Mouse (Mus musculus) CH12.LX (cell line): ENCODE data around the gene Wnt5a. TPM values are rescaled to one million over a fixed set of nuclear protein-coding genes. Genes with fewer than 3 reads are reported as not detected.

Source experiments
- DNase-seq: peaks from one replicate; pipeline ENCODE4 v3.0.0-alpha.2; 2013; ENCODE audit errors: extremely low read depth
- H3K27ac ChIP-seq: 2 replicates; pipeline ENCODE4 v1.5.1; 2012; ENCODE audit warnings: low read depth, mild to moderate bottlenecking, control low read depth, moderate library complexity; ENCODE audit not compliant: insufficient read depth
- H3K27me3 ChIP-seq: replicated peaks from 2 replicates; pipeline ENCODE3; 2012; ENCODE audit warnings: inconsistent platforms
- H3K36me3 ChIP-seq, 2 experiments: replicated peaks in 1 of 2; 2 replicates each; pipeline versions ENCODE3 to v1.6.1; 2012; ENCODE audit warnings: inconsistent platforms in 1 of 2, low read length in 1 of 2, mild to moderate bottlenecking in 1 of 2, mixed read lengths in 1 of 2, moderate library complexity in 1 of 2; ENCODE audit not compliant: control insufficient read depth in 1 of 2, insufficient read depth in 1 of 2
- H3K4me1 ChIP-seq, 2 experiments: 2 replicates each; pipeline ENCODE4 v1.6.1; 2012; ENCODE audit warnings: inconsistent platforms in 1 of 2, moderate library complexity in 1 of 2; ENCODE audit not compliant: insufficient read depth in 2 of 2, control insufficient read depth in 1 of 2
- H3K4me2 ChIP-seq: 2 replicates; pipeline ENCODE4 v1.6.1; 2012; ENCODE audit warnings: low read depth, mild to moderate bottlenecking, control low read depth; ENCODE audit not compliant: poor library complexity, insufficient read depth, severe bottlenecking
- H3K4me3 ChIP-seq, 3 experiments: fragments of 150-350 bp in 1 of 3; sonication (generic) in 1 of 3; replicated peaks in 1 of 3; 2 replicates each; pipeline versions ENCODE3 to v1.5.1; 2011 to 2012; ENCODE audit warnings: low read depth in 2 of 3, low read length in 2 of 3, mild to moderate bottlenecking in 2 of 3, moderate library complexity in 2 of 3, control low read depth in 1 of 3, improper control_type of control experiment in 1 of 3, inconsistent platforms in 1 of 3, mixed read lengths in 1 of 3; ENCODE audit not compliant: poor library complexity in 1 of 3
- H3K79me2 ChIP-seq: replicated peaks from 2 replicates; pipeline ENCODE4 v1.6.1; 2012; ENCODE audit warnings: mild to moderate bottlenecking, moderate library complexity; ENCODE audit not compliant: control insufficient read depth, poor library complexity, insufficient read depth, severe bottlenecking; ENCODE audit errors: extremely low read depth
- H3K9ac ChIP-seq: 2 replicates; pipeline ENCODE4 v1.6.1; 2012; ENCODE audit warnings: low read depth, mild to moderate bottlenecking, control low read depth, moderate library complexity; ENCODE audit not compliant: insufficient read depth
- H3K9me3 ChIP-seq: replicated peaks from 2 replicates; pipeline ENCODE3; 2012; ENCODE audit warnings: low read length, inconsistent platforms, mixed read lengths
- BHLHE40 ChIP-seq: IDR thresholded peaks from 2 replicates; pipeline ENCODE4 v1.6.1; 2011; ENCODE audit warnings: mild to moderate bottlenecking, low read depth, low read length, improper control_type of control experiment
- CHD1 ChIP-seq: IDR thresholded peaks from 2 replicates; pipeline ENCODE4 v1.6.1; 2012; ENCODE audit warnings: low read depth, low read length, improper control_type of control experiment, inconsistent platforms
- ETS1 ChIP-seq: conservative IDR thresholded peaks from 2 replicates; pipeline ENCODE4 v1.6.1; 2012; ENCODE audit warnings: low read depth, mild to moderate bottlenecking, inconsistent platforms, low read length, improper control_type of control experiment, moderate library complexity
- GABPA ChIP-seq: IDR thresholded peaks from 2 replicates; pipeline ENCODE4 v1.6.1; 2012; ENCODE audit warnings: low read depth, low read length, improper control_type of control experiment, inconsistent platforms; ENCODE audit not compliant: insufficient replicate concordance
- HCFC1 ChIP-seq: IDR thresholded peaks from 2 replicates; pipeline ENCODE4 v1.6.1; 2012; ENCODE audit warnings: low read depth, mild to moderate bottlenecking, inconsistent platforms, low read length, improper control_type of control experiment
- IRF4 ChIP-seq: IDR thresholded peaks from 2 replicates; pipeline ENCODE4 v1.6.1; 2014; ENCODE audit warnings: low read depth, mild to moderate bottlenecking, inconsistent platforms, low read length, improper control_type of control experiment
- JUN ChIP-seq: IDR thresholded peaks from 2 replicates; pipeline ENCODE4 v1.6.1; 2011; ENCODE audit warnings: low read depth, mild to moderate bottlenecking, low read length, improper control_type of control experiment, moderate library complexity; ENCODE audit not compliant: insufficient read depth
- KAT2A ChIP-seq: IDR thresholded peaks from 2 replicates; pipeline ENCODE4 v1.6.1; 2012; ENCODE audit warnings: low read length, improper control_type of control experiment, inconsistent platforms; ENCODE audit not compliant: insufficient replicate concordance
- MAZ ChIP-seq: IDR thresholded peaks from 2 replicates; pipeline ENCODE4 v1.6.1; 2012; ENCODE audit warnings: low read depth, mild to moderate bottlenecking, inconsistent platforms, low read length, improper control_type of control experiment, moderate library complexity
- MEF2A ChIP-seq: IDR thresholded peaks from 2 replicates; pipeline ENCODE4 v1.6.1; 2014; ENCODE audit warnings: low read depth, mild to moderate bottlenecking, inconsistent platforms, low read length, improper control_type of control experiment, borderline replicate concordance
- MYC ChIP-seq: IDR thresholded peaks from 2 replicates; pipeline ENCODE4 v1.6.1; 2011; ENCODE audit warnings: low read depth, mild to moderate bottlenecking, improper control_type of control experiment, low read length
- NELFE ChIP-seq: IDR thresholded peaks from 2 replicates; pipeline ENCODE4 v1.6.1; 2011; ENCODE audit warnings: low read depth, low read length, improper control_type of control experiment
- NRF1 ChIP-seq: IDR thresholded peaks from 2 replicates; pipeline ENCODE4 v1.6.1; 2014; ENCODE audit warnings: low read depth, mild to moderate bottlenecking, inconsistent platforms, low read length, improper control_type of control experiment, moderate library complexity
- SIN3A ChIP-seq: IDR thresholded peaks from 2 replicates; pipeline ENCODE4 v1.6.1; 2012; ENCODE audit warnings: low read length, improper control_type of control experiment, inconsistent platforms
- TCF12 ChIP-seq: IDR thresholded peaks from 2 replicates; pipeline ENCODE4 v1.6.1; 2014; ENCODE audit warnings: low read depth, mild to moderate bottlenecking, inconsistent platforms, low read length, improper control_type of control experiment
- UBTF ChIP-seq: IDR thresholded peaks from 2 replicates; pipeline ENCODE4 v1.6.1; 2012; ENCODE audit warnings: low read depth, mild to moderate bottlenecking, inconsistent platforms, low read length, improper control_type of control experiment, moderate library complexity
- USF1 ChIP-seq: IDR thresholded peaks from 2 replicates; pipeline ENCODE4 v1.6.1; 2014; ENCODE audit warnings: low read depth, mild to moderate bottlenecking, inconsistent platforms, low read length, improper control_type of control experiment
- ZMIZ1 ChIP-seq: IDR thresholded peaks from 2 replicates; pipeline ENCODE4 v1.6.1; 2012; ENCODE audit warnings: low read depth, mild to moderate bottlenecking, inconsistent platforms, low read length, improper control_type of control experiment
- dilution Hi-C: fragments of 300-500 bp; cut with MboI; formaldehyde crosslinking; loops from 2 replicates; pipeline ENCODE4 v1.14.3; 2020; ENCODE audit warnings: low sequenced_read_pairs; ENCODE audit not compliant: extremely low pct_unique_long_range_greater_than_20kb, extremely low pct_ligation_motif_present
- in situ Hi-C: fragments of 300-500 bp; cut with MboI; formaldehyde crosslinking; loops from 3 replicates; pipeline ENCODE4 v1.14.3; 2019; ENCODE audit warnings: low sequenced_read_pairs, low pct_ligation_motif_present, low pct_unique_long_range_greater_than_20kb, mixed read lengths
- polyA plus RNA-seq: library from polyadenylated mRNA; unstranded; fragments of >175 nt; gene quantifications from 2 replicates; pipeline ENCODE4 v1.2.1, GENCODE M21; 2012; ENCODE audit warnings: low read depth; ENCODE audit not compliant: insufficient read length
- total RNA-seq, 2 experiments: library from RNA; depleted of rRNA; stranded (reverse); fragments of 300-350 nt in 1 of 2; fragments of >200 nt in 1 of 2; gene quantifications; 2 replicates each; pipeline ENCODE4 v1.2.3; 2012 to 2014

Gene Wnt5a
- total and polyA plus RNA-seq, 3 experiments = not detected

DNA sequence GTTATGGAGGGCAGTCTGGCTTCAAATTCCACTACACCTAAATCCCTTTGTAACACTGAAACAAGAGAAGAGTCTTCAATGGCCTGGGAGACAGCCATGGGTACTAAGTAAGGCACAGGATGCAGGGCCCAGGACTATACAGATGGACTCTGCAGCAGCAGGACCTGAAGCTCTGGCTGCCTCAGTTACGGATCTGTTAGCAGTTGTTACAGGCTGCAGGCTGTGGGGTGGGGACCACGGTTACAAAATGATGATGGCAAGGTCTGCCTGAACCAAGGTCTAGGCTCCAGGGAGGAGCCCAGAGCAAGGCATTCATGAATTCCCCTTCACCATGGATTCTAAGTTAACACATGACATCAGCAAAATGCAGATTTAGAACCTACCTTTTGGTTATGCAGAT is 29.3 kb downstream of the Wnt5a start:
- Histone ChIP-seq H3K27ac (no peak overlapping the region), H3K9me3 (peaks cover 84% of the 10 kb centered on the region), H3K9ac (no peak overlapping the region), H3K4me3 (no peak overlapping the region)
- DNase-seq = no peak
- dilution Hi-C loops = no loop called here
- TF ChIP-seq CHD1 (no peak), MYC (no peak), NRF1 (no peak), UBTF (no peak), MAZ (no peak), USF1 (no peak), BHLHE40 (no peak)
- TF ChIP-seq, all 38 proteins: peak for 0
- Histone ChIP-seq H3K79me2 (no peaks in the 10 kb centered on the region), H3K4me2 (no peak overlapping the region), H3K27me3 (no peaks in the 10 kb centered on the region), H3K4me1 (no peaks in the 10 kb centered on the region), H3K36me3 (no peaks in the 10 kb centered on the region)
- in situ Hi-C loops = no loop called here

DNA sequence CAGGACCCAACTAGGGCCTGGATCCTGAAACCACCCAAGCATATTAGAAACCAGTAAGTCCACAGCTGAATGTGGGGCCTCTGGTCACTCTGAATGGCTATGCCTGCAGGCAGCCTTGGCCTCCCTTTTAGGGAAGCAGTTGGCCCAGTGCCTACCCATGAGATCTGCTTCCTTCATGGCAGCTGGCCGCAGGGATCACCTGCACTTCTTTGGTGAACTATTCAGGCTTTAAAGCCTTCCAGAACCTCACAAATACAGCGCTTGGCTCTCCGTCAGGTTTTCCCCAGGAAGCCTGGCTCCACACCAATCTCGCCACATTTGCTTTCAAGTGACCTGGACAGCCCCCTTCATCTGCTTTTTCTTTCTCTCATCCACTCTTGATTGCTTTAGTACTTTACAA is 31.3 kb downstream of the Wnt5a start:
- H3K4me3 ChIP-seq = no peak overlapping the region
- in situ Hi-C loops = no loop called here
- H3K9me3 ChIP-seq = peaks cover 85% of the 10 kb centered on the region
- no peaks in the 10 kb centered on the region for H3K4me1 ChIP-seq
- no peak for DNase-seq
- no peaks in the 10 kb centered on the region for H3K36me3 ChIP-seq
- no peaks in the 10 kb centered on the region for H3K79me2 ChIP-seq
- no peaks in the 10 kb centered on the region for H3K27me3 ChIP-seq
- H3K9ac ChIP-seq = no peak overlapping the region
- no peak overlapping the region for H3K27ac ChIP-seq
- TF ChIP-seq NRF1 (no peak), SIN3A (no peak), MEF2A (no peak), TCF12 (no peak), NELFE (no peak), HCFC1 (no peak), IRF4 (no peak), ZMIZ1 (no peak), ETS1 (no peak), KAT2A (no peak), GABPA (no peak), MYC (no peak), JUN (no peak)
- TF ChIP-seq, all 38 proteins: peak for 0
- dilution Hi-C loops = no loop called here
- no peak overlapping the region for H3K4me2 ChIP-seq
